Mouse (Mus musculus) erythroblast, embryonic 14.5 days (primary cell): ENCODE measurements around the gene Itm2b. TPM values are rescaled to one million over a fixed set of nuclear protein-coding genes. Genes with fewer than 3 reads are reported as not detected.

Experiments
- H3K27me3 ChIP-seq: 2 replicates; pipeline ENCODE4 v1.6.1; 2012; ENCODE audit warnings: inconsistent platforms; ENCODE audit not compliant: control insufficient read depth
- H3K36me3 ChIP-seq: 2 replicates; pipeline ENCODE4 v1.6.1; 2012; ENCODE audit warnings: mild to moderate bottlenecking, inconsistent platforms; ENCODE audit not compliant: control insufficient read depth
- H3K4me1 ChIP-seq: 2 replicates; pipeline ENCODE4 v1.6.1; 2012; ENCODE audit warnings: inconsistent platforms; ENCODE audit not compliant: control insufficient read depth
- H3K4me3 ChIP-seq: replicated peaks from 2 replicates; pipeline ENCODE3; 2012; ENCODE audit warnings: moderate library complexity, mild to moderate bottlenecking, inconsistent platforms
- H3K9me3 ChIP-seq: 2 replicates; pipeline ENCODE4 v1.6.1; 2012; ENCODE audit warnings: low read length, inconsistent platforms, mixed read lengths; ENCODE audit not compliant: control insufficient read depth
- GATA1 ChIP-seq: IDR thresholded peaks from 2 replicates; pipeline ENCODE4 v1.6.1; 2012; ENCODE audit warnings: low read length, inconsistent platforms, mixed read lengths
- TAL1 ChIP-seq: IDR thresholded peaks from 3 replicates; pipeline ENCODE4 v1.6.1; 2012; ENCODE audit warnings: low read length, inconsistent platforms, mixed read lengths
- polyA plus RNA-seq: library from polyadenylated mRNA; stranded (reverse); fragments of >175 nt; gene quantifications from 2 replicates; pipeline ENCODE4 v1.2.3, GENCODE M21; 2012

The Itm2b gene
- polyA plus RNA-seq, 1 experiment, result 10.0 TPM

- TF ChIP-seq TAL1 (no peak), GATA1 (no peak)
- peaks cover 3% of the 10 kb centered on the region; the same call in 1 of the 2 replicates for H3K27me3 ChIP-seq
- H3K36me3 ChIP-seq, result no peaks in the 10 kb centered on the region
- peaks cover 2% of the 10 kb centered on the region; the same call in 1 of the 2 replicates for H3K4me1 ChIP-seq
- no peak overlapping the region for H3K4me3 ChIP-seq
- H3K9me3 ChIP-seq, result no peaks in the 10 kb centered on the region
Observed at GRCm38 (mm10) chr14:73336316-73337080, 48.6 kb downstream of the Itm2b start.

GRCm38 (mm10) chr14:73334926-73335805 is 49.9 kb downstream of the Itm2b start:
- no peaks in the 10 kb centered on the region for H3K9me3 ChIP-seq
- H3K4me1 ChIP-seq, result peaks cover 2% of the 10 kb centered on the region; the same call in 1 of the 2 replicates
- TF ChIP-seq TAL1 (no peak), GATA1 (no peak)
- no peak overlapping the region for H3K4me3 ChIP-seq
- H3K36me3 ChIP-seq, result no peaks in the 10 kb centered on the region
- peaks cover 3% of the 10 kb centered on the region; the same call in 1 of the 2 replicates for H3K27me3 ChIP-seq

GRCm38 (mm10) chr14:73333880-73334279 is 51.2 kb downstream of the Itm2b start:
- Histone ChIP-seq H3K9me3 (no peaks in the 10 kb centered on the region), H3K4me3 (no peak overlapping the region), H3K36me3 (no peaks in the 10 kb centered on the region), H3K27me3 (peaks cover 3% of the 10 kb centered on the region; the same call in 1 of the 2 replicates), H3K4me1 (peaks cover 2% of the 10 kb centered on the region; the same call in 1 of the 2 replicates)
- no peak for TF ChIP-seq GATA1
- no peak for TF ChIP-seq TAL1

- no peak overlapping the region for H3K4me3 ChIP-seq
- no peaks in the 10 kb centered on the region for H3K36me3 ChIP-seq
- peaks cover 11% of the 10 kb centered on the region for H3K4me1 ChIP-seq
- no peak for TF ChIP-seq TAL1
- TF ChIP-seq GATA1, result no peak
- H3K9me3 ChIP-seq, result no peaks in the 10 kb centered on the region
- H3K27me3 ChIP-seq, result peaks cover 3% of the 10 kb centered on the region; the same call in 1 of the 2 replicates
Observed at GRCm38 (mm10) chr14:73331386-73331785, 53.7 kb downstream of the Itm2b start.

- Histone ChIP-seq H3K4me1 (peaks cover 14% of the 10 kb centered on the region), H3K9me3 (no peaks in the 10 kb centered on the region), H3K27me3 (no peaks in the 10 kb centered on the region), H3K36me3 (no peaks in the 10 kb centered on the region), H3K4me3 (no peak overlapping the region)
- TF ChIP-seq GATA1, result no peak
- no peak for TF ChIP-seq TAL1
Observed at GRCm38 (mm10) chr14:73329871-73330270, 55.2 kb downstream of the Itm2b start.

GRCm38 (mm10) chr14:73326511-73326910 is 58.6 kb downstream of the Itm2b start:
- TF ChIP-seq TAL1, result no peak
- TF ChIP-seq GATA1, result no peak
- Histone ChIP-seq H3K36me3 (peaks cover 15% of the 10 kb centered on the region), H3K4me1 (peaks cover 40% of the 10 kb centered on the region), H3K9me3 (no peaks in the 10 kb centered on the region), H3K27me3 (no peaks in the 10 kb centered on the region), H3K4me3 (peak overlapping the region; percentile 95)

GRCm38 (mm10) chr14:73325456-73326381 is 59.4 kb downstream of the Itm2b start, which contains the start of gene Rb1:
TSS of gene Rb1 (minus strand) at chr14:73325822.
- H3K36me3 ChIP-seq, result peaks cover 23% of the 10 kb centered on the region
- H3K9me3 ChIP-seq, result no peaks in the 10 kb centered on the region
- H3K4me1 ChIP-seq, result peaks cover 48% of the 10 kb centered on the region
- no peaks in the 10 kb centered on the region for H3K27me3 ChIP-seq
- no peak for TF ChIP-seq TAL1
- TF ChIP-seq GATA1, result no peak
- H3K4me3 ChIP-seq, result peak within 1 kb of the TSS; percentile 95

GRCm38 (mm10) chr14:73324634-73325455 is 60.2 kb downstream of the Itm2b start:
- Histone ChIP-seq H3K27me3 (no peaks in the 10 kb centered on the region), H3K9me3 (no peaks in the 10 kb centered on the region), H3K4me1 (peaks cover 56% of the 10 kb centered on the region), H3K4me3 (peak overlapping the region; percentile 95), H3K36me3 (peaks cover 32% of the 10 kb centered on the region)
- TF ChIP-seq GATA1 (no peak), TAL1 (no peak)
